Mouse (Mus musculus) adrenal gland, postnatal 4 days (tissue): ENCODE measurements around the gene Dock4. TPM values are rescaled to one million over a fixed set of nuclear protein-coding genes. Genes with fewer than 3 reads are reported as not detected.

Experiments
- DNase-seq, 2 experiments: peaks; one replicate each; pipeline ENCODE4 v3.0.0; 2021 to 2022; ENCODE audit warnings: low spot score in 2 of 2, mixed read lengths in 2 of 2
- total RNA-seq, 2 experiments: library from RNA; stranded (reverse); gene quantifications; 2 replicates each; pipeline ENCODE4 v1.2.3; 2021

The Dock4 gene
- total RNA-seq, 2 experiments from 2014 or later: 26.5 to 29.6 TPM

GRCm38 (mm10) chr12:40564261-40564660 lies 118.5 kb downstream of the Dock4 start:
- DNase-seq: no peak

- DNase-seq: no peak
Measured at GRCm38 (mm10) chr12:40568365-40568885, 122.7 kb downstream of the Dock4 start.

GRCm38 (mm10) chr12:40568971-40569968 lies 123.5 kb downstream of the Dock4 start:
- DNase-seq: no peak

GRCm38 (mm10) chr12:40570250-40570649 lies 124.5 kb downstream of the Dock4 start:
- DNase-seq: no peak

- no peak for DNase-seq
Measured at GRCm38 (mm10) chr12:40574051-40574450, 128.3 kb downstream of the Dock4 start.

GRCm38 (mm10) chr12:40576749-40577148 lies 131.0 kb downstream of the Dock4 start:
- no peak for DNase-seq

- no peak for DNase-seq
Measured at GRCm38 (mm10) chr12:40580351-40580750, 134.6 kb downstream of the Dock4 start.

- no peak for DNase-seq
Measured at GRCm38 (mm10) chr12:40581037-40581436, 135.3 kb downstream of the Dock4 start.

GRCm38 (mm10) chr12:40582059-40582458 lies 136.3 kb downstream of the Dock4 start:
- DNase-seq: no peak

GRCm38 (mm10) chr12:40584526-40585289 lies 139.0 kb downstream of the Dock4 start:
- DNase-seq: no peak

- no peak for DNase-seq
Measured at GRCm38 (mm10) chr12:40585456-40586141, 139.8 kb downstream of the Dock4 start.

GRCm38 (mm10) chr12:40594161-40594560 lies 148.4 kb downstream of the Dock4 start:
- no peak for DNase-seq

GRCm38 (mm10) chr12:40595440-40595839 lies 149.7 kb downstream of the Dock4 start:
- no peak for DNase-seq

GRCm38 (mm10) chr12:40596020-40596419 lies 150.3 kb downstream of the Dock4 start:
- DNase-seq: no peak

GRCm38 (mm10) chr12:40596441-40596840 lies 150.7 kb downstream of the Dock4 start:
- no peak for DNase-seq

- DNase-seq: no peak
Measured at GRCm38 (mm10) chr12:40599952-40600351, 154.2 kb downstream of the Dock4 start.

- no peak for DNase-seq
Measured at GRCm38 (mm10) chr12:40605565-40605964, 159.8 kb downstream of the Dock4 start.

GRCm38 (mm10) chr12:40622926-40623325 lies 177.2 kb downstream of the Dock4 start:
- DNase-seq: no peak

GRCm38 (mm10) chr12:40626521-40626920 lies 180.8 kb downstream of the Dock4 start:
- no peak for DNase-seq

GRCm38 (mm10) chr12:40633242-40633641 lies 187.5 kb downstream of the Dock4 start:
- no peak for DNase-seq

- DNase-seq: no peak
Measured at GRCm38 (mm10) chr12:40634169-40634568, 188.4 kb downstream of the Dock4 start.
